In genomic region chr16:62846498-62847312, GRCm38 (mm10) we compare ENCODE assay signal across 8 mouse cellular contexts. TPM values are rescaled to one million over a fixed set of nuclear protein-coding genes. Genes with fewer than 3 reads are reported as not detected.
DNase-seq lines count a peak whose midpoint lies in the region; ATAC-seq and TF ChIP-seq lines count a peak whose summit lies in the region.

Arl13b (minus strand) TSS chr16:62847040.

- ATAC-seq in embryonic facial prominence, embryonic 14.5 days (ENCODE audit: low read depth): peak; percentile 100
- ATAC-seq in limb, embryonic 13.5 days (ENCODE audit: low FRiP score, low read depth): peak; percentile 100
- peak; percentile 100 for ATAC-seq in midbrain, embryonic 16.5 days

- no peaks in the 10 kb centered on the region for H3K9me3 ChIP-seq in embryonic facial prominence, embryonic 14.5 days (ENCODE audit: control insufficient read depth, low read length)
- H3K9me3 ChIP-seq in limb, embryonic 13.5 days: no peaks in the 10 kb centered on the region
- no peaks in the 10 kb centered on the region for H3K9me3 ChIP-seq in midbrain, embryonic 16.5 days (replicated peaks; ENCODE audit: control insufficient read depth, low read length, poor library complexity, severe bottlenecking)

- H3K4me2 ChIP-seq in embryonic facial prominence, embryonic 14.5 days (ENCODE audit: low read depth, low read length): peak within 1 kb of the TSS; percentile 89
- peak within 1 kb of the TSS; percentile 91 for H3K4me2 ChIP-seq in limb, embryonic 13.5 days (replicated peaks)
- H3K4me2 ChIP-seq in midbrain, embryonic 16.5 days (ENCODE audit: low read length): peak within 1 kb of the TSS; percentile 83

- TF ChIP-seq EP300 in heart, adult 2 months (IDR thresholded peaks at IDR 0.05; ENCODE audit: insufficient read depth, low read depth, low read length): no peak

- H3K4me3 ChIP-seq in embryonic facial prominence, embryonic 14.5 days (ENCODE audit: low read depth, low read length): peak within 1 kb of the TSS; percentile 77
- peak within 1 kb of the TSS; percentile 85 for H3K4me3 ChIP-seq in heart, adult 2 months
- peak within 1 kb of the TSS; percentile 88 for H3K4me3 ChIP-seq in limb, embryonic 13.5 days
- H3K4me3 ChIP-seq in midbrain, embryonic 16.5 days (ENCODE audit: low read depth, low read length): peak within 1 kb of the TSS; percentile 95

- WGBS in embryonic facial prominence, embryonic 14.5 days: 0% methylated on average over 31 of the region's 52 CpGs
- WGBS in heart, adult 2 months: under 1% methylated on average over 52 of the region's 52 CpGs
- WGBS in limb, embryonic 13.5 days: under 1% methylated on average over 51 of the region's 52 CpGs
- WGBS in midbrain, embryonic 16.5 days: under 1% methylated on average over 52 of the region's 52 CpGs

- no peak for TF ChIP-seq CTCF in heart, adult 2 months (IDR thresholded peaks at IDR 0.05)

- intact Hi-C loops in heart, adult 2 months (cut with DNase I): loop anchor here (1.0 kb wide), 1 partner anchor 60 kb away; the partner anchor contains the start of gene Nsun3

- H3K27ac ChIP-seq in embryonic facial prominence, embryonic 14.5 days (replicated peaks; ENCODE audit: low read depth, low read length): peak within 1 kb of the TSS; percentile 67
- H3K27ac ChIP-seq in heart, adult 2 months: peak within 1 kb of the TSS; percentile 89
- peak within 1 kb of the TSS; percentile 70; the same call in 1 of the 2 replicates for H3K27ac ChIP-seq in limb, embryonic 13.5 days
- peak within 1 kb of the TSS; percentile 68 for H3K27ac ChIP-seq in midbrain, embryonic 16.5 days (ENCODE audit: low read length)

- TF ChIP-seq POLR2A in heart, adult 2 months (IDR thresholded peaks at IDR 0.05; ENCODE audit: insufficient read depth, low read depth, low read length): peak; percentile 79

- H3K79me2 ChIP-seq in heart, adult 2 months (replicated peaks; ENCODE audit: control insufficient read depth, insufficient read depth, low read length): peaks cover 4% of the 10 kb centered on the region

- H3K36me3 ChIP-seq in embryonic facial prominence, embryonic 14.5 days (ENCODE audit: control insufficient read depth, insufficient read depth, low read length): no peaks in the 10 kb centered on the region
- H3K36me3 ChIP-seq in heart, adult 2 months (ENCODE audit: control insufficient read depth, insufficient read depth, low read length): no peaks in the 10 kb centered on the region
- H3K36me3 ChIP-seq in limb, embryonic 13.5 days: no peaks in the 10 kb centered on the region
- no peaks in the 10 kb centered on the region for H3K36me3 ChIP-seq in midbrain, embryonic 16.5 days (ENCODE audit: control insufficient read depth, insufficient read depth, low read length)

- no peaks in the 10 kb centered on the region for H3K27me3 ChIP-seq in embryonic facial prominence, embryonic 14.5 days (replicated peaks; ENCODE audit: control insufficient read depth, insufficient read depth, low read length)
- no peaks in the 10 kb centered on the region for H3K27me3 ChIP-seq in heart, adult 2 months (ENCODE audit: control insufficient read depth, insufficient read depth, low read length)
- H3K27me3 ChIP-seq in limb, embryonic 13.5 days: no peaks in the 10 kb centered on the region
- no peaks in the 10 kb centered on the region for H3K27me3 ChIP-seq in midbrain, embryonic 16.5 days (ENCODE audit: control insufficient read depth, insufficient read depth, low read depth, low read length)

- DNase-seq in 3134 (ENCODE audit: extremely low read depth, insufficient read length, low spot score): peak; percentile 92
- peak; percentile 57 to 84 for DNase-seq in adrenal gland, postnatal 4 days (ENCODE audit: low spot score in 2 of 2)
- DNase-seq in embryonic facial prominence, embryonic 14.5 days (ENCODE audit: low spot score): peak; percentile 99
- DNase-seq in heart, adult 2 months: peak; percentile 90 to 96
- DNase-seq in kidney, adult 8-10 months: peak; percentile 96 to 98
- peak; percentile 55 to 90 for DNase-seq in spleen, postnatal 10 days (ENCODE audit: low spot score in 2 of 2)

- peak within 1 kb of the TSS; percentile 86 for H3K9ac ChIP-seq in embryonic facial prominence, embryonic 14.5 days (ENCODE audit: low read depth, low read length)
- peak within 1 kb of the TSS; percentile 88 for H3K9ac ChIP-seq in heart, adult 2 months (ENCODE audit: low read depth, low read length)
- H3K9ac ChIP-seq in limb, embryonic 13.5 days: peak within 1 kb of the TSS; percentile 86
- peak within 1 kb of the TSS; percentile 90 for H3K9ac ChIP-seq in midbrain, embryonic 16.5 days (ENCODE audit: low read depth, low read length)

- peaks cover 15% of the 10 kb centered on the region for H3K4me1 ChIP-seq in embryonic facial prominence, embryonic 14.5 days (ENCODE audit: control insufficient read depth, insufficient read depth, low read length)
- no peaks in the 10 kb centered on the region; the same call in 1 of the 2 replicates for H3K4me1 ChIP-seq in heart, adult 2 months (ENCODE audit: control insufficient read depth, insufficient read depth, low read length)
- peaks cover 14% of the 10 kb centered on the region for H3K4me1 ChIP-seq in limb, embryonic 13.5 days
- H3K4me1 ChIP-seq in midbrain, embryonic 16.5 days (ENCODE audit: control insufficient read depth, insufficient read depth, low read length): peaks cover 19% of the 10 kb centered on the region

RNA-seq across cellular contexts. Expression of gene Arl13b, which starts in this region (rescaled TPM):
- total RNA-seq in adrenal gland, postnatal 4 days (2021): 10 to 100 TPM; 12.0 to 12.7 TPM
- 22.5 and 23.0 TPM in 2 replicates for polyA plus RNA-seq in embryonic facial prominence, embryonic 14.5 days (2014; fragmentation: Nextera tagmentation; extraction: Ambion mirVana)
- total RNA-seq in heart, adult 2 months (2021): 1 to 10 TPM; 7.5 to 8.1 TPM
- 1.4 and 5.5 TPM in 2 replicates for polyA plus RNA-seq in heart, adult 2 months (2012; rRNA removed)
- polyA plus RNA-seq in limb, embryonic 13.5 days (2015; fragmentation: Nextera tagmentation; extraction: Ambion mirVana): 25.7 and 27.9 TPM in 2 replicates
- 13.7 and 14.5 TPM in 2 replicates for polyA plus RNA-seq in midbrain, embryonic 16.5 days (2015; fragmentation: Nextera tagmentation; extraction: Ambion mirVana)

Comparison
In these comparisons a context has a peak if more than half of its experiments do, and no peak if none do; other contexts are left out.
1. Peak in every context shown above with its lines: DNase-seq, ATAC-seq, H3K4me3 ChIP-seq and H3K27ac ChIP-seq.